Mouse (Mus musculus) thymus, adult 2 months (tissue): ENCODE data around the gene Ube2l6.

Source experiments
- CTCF ChIP-seq: fragments of 200-500 bp; IDR thresholded peaks from 2 replicates; pipeline ENCODE4 v1.5.1; 2012; ENCODE audit warnings: mild to moderate bottlenecking, control low read depth, low read length, moderate library complexity, borderline replicate concordance; ENCODE audit not compliant: control insufficient read depth, poor library complexity, insufficient read depth; ENCODE audit errors: extremely low read depth
- POLR2A ChIP-seq: fragments of 200-500 bp; IDR thresholded peaks from 2 replicates; pipeline ENCODE4 v1.6.1; 2012; ENCODE audit warnings: mild to moderate bottlenecking, low read length, control low read depth, moderate library complexity; ENCODE audit not compliant: control insufficient read depth, poor library complexity, insufficient read depth; ENCODE audit errors: extremely low read depth

DNA sequence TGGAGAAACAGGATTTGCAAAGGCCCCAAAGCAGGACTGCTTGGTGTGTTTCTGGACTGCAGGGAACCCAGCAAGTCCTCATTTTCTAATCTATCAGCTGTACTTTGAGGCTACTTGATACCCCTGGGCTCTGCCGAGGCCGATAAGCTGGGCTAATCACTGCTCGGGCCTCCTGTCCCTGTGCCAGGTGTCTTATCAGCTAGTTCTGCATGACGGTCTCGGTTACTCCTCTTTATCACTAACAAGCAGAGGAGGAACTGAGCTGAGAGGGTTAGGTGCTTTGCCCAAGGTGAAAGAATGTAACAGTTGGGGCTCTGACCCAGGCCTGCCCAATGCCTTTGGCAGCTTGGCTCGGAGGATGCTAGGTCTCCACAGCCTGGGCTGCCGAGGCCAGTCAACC lies 13.3 kb downstream of the Ube2l6 start:
- no peak for TF ChIP-seq CTCF
- TF ChIP-seq POLR2A = no peak
